Mouse (Mus musculus) fibroblast of lung, adult 2 months (primary cell): ENCODE measurements around the gene Pqbp1.

Experiments
- DNase-seq: peaks from one replicate; pipeline ENCODE4 v3.0.0-alpha.2; 2011; ENCODE audit warnings: low read depth

Gene Pqbp1

DNA sequence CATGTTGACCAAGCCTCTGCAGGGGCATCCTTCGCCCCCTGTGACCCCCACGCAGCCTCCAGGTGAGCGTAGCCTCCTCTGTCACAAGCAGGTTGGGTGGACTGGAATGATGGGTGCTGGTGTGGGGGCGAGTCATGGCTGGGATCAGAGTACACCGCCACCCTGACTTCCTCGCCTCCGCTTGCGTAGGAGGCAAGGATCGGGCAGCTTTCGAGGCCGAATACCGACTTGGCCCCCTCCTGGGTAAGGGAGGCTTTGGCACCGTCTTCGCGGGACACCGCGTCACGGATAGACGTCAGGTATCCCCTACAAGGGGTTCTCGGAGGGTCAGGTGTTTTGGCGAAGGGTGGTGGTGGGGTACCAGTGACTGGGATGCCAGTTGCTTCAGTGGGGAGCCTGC is 20.6 kb downstream of the Pqbp1 start:
- no peak for DNase-seq

DNA sequence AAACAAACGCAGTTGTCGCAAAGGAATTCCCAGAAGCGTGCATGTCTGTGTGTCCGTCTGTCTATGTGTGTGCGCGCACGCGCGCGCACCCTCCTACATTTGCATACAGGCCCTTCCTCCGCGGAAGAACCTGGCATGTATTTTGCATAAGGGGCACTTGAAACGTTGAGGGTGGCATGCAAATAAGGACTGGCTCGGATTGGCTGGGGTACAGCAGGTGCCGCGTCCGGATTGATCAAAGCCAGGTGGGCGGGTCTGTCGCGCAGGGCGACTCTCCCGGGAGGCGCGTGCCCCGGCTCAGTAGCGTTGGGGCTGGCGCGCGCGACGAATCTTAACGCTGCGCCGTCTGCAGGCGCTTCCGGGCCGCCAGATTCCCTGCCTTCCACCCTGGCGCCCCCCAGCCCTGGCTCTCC is 21.1 kb downstream of the Pqbp1 start, which contains the start of gene Pim2:
Gene Pim2 (plus strand): TSS at position 256 of the 413 bp plus-strand sequence.
- DNase-seq = no peak

DNA sequence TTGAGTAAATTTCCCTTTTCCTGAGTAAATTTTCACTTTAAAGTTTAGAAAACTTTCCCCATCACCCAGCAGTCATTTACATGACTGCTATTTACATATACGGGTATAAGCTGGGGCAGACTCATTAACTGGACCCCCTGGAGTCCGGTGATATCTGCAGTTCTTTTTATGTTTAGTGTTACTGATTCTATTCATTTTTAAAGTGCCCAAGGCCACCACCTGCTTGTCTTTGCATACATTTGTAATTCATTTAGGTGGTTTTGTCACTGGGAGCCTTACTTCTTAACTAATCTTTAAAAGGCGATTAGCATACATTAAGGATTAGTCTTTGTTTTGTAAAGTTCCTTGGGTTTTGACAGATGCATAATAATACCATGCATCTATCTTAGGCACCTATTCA is 29.2 kb downstream of the Pqbp1 start:
- no peak for DNase-seq

DNA sequence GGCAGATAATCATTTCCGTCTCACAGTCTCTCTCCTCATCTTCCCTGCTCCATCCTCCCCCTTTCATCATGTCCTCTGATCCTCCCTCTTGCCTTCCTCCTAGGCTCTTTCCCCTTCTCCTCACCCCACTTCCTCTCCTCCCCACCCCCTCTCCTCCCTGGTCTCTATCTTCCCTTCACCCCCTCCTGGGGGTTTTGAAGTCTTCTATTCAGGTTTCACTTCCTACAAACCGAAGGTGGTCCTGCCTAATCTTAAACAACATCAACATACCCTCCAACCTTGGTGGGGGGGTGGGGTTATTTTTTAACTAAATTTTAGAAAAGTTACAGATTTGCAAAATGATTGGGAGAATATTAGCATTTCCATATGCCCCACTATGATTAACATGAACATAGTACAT is 30.6 kb downstream of the Pqbp1 start:
- no peak for DNase-seq

DNA sequence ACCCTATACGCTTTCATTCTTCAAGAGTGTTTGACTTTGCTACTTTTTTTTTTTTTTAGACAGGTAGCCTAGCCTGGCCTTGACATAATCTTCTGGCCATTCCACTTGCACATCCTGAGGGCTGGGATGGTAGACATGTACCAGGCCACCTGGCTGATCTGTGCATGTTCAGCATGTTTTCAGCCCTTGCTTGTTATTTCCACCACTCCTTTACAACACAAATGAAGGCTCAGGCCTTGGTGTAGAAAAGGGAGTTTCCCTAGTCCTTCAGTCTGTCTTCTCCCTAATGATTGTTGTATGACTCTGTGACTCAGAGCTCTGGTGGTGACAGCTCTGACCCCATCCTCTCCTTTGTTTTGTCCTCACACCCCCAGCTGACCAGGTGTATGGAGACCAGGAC is 31.9 kb downstream of the Pqbp1 start:
- no peak for DNase-seq

DNA sequence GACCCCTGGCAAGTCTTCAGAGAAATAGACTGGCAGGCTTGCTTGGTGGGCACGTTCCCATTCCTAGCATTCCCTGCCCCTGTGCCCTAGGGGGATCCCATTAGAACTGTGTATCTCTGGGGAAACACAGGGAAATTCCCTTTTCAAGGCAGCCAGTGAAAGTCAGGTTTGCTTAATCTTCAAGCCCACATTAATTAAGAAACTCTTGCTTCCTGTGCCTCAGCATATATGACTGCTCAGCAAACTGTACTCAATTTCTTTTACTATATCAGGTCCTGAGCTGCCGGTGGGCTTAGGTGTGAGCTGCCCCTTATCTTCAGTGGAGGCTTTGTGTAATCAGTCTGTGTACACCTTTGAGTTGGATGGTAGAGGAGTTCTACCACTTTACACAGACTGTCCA is 33.3 kb downstream of the Pqbp1 start:
- DNase-seq = no peak

DNA sequence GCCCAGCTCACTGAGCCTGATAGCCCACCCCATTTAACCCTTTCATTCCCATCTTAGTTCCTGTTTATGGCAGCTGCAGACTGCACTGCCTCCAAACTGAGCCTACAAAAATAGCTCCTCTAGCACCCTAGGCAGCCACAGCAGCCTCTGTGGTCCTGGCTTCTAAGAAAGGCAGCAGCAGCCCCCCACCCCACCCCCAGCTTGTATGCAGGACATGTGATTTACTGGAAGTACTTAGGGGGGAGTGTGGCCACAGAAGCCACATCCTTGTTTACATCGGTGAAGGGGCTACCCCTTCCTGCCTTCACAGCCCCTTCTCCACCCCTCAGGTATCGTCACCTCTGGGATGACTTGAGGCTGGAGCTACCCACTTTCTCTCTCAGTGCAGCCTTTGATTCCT is 33.7 kb downstream of the Pqbp1 start:
- no peak for DNase-seq

DNA sequence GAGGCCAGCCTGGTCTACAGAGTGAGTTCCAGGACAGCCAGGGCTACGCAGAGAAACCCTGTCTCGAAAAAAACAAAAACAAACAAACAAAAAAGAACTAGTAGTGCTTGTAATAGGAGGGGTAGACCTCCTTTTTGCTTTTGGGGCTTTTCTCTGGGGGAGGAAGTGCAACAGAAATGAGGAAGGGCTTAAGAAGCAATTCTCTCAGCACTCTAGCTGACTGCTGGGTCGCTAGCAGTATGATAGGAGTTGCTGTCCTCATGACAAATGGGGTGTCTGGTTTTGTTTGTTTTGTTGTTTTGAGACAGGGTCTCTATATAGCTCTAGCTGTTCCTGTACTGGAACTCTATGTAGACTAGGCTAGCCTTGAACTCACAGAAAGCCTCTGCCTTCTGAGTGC is 34.5 kb downstream of the Pqbp1 start:
- DNase-seq = no peak

DNA sequence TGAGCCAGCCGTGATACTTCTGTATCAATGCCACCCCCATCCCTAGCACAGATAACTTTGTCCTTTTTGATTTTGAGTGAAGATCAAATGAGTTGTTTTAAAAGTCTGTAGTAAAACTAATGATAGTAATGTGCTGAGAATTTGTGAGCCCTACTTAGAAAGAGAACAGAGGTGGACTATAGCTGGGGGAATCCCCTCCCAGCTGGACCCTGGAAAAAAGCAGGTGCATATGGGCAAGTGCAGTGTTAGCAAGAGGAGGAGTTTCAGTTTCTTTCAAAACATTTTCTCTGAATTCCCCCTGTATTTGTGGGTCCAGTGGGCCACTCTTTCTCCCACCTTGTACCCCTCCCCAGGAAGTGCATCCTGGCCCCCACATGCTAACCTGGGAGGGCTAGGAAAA is 35.9 kb downstream of the Pqbp1 start:
- no peak for DNase-seq

DNA sequence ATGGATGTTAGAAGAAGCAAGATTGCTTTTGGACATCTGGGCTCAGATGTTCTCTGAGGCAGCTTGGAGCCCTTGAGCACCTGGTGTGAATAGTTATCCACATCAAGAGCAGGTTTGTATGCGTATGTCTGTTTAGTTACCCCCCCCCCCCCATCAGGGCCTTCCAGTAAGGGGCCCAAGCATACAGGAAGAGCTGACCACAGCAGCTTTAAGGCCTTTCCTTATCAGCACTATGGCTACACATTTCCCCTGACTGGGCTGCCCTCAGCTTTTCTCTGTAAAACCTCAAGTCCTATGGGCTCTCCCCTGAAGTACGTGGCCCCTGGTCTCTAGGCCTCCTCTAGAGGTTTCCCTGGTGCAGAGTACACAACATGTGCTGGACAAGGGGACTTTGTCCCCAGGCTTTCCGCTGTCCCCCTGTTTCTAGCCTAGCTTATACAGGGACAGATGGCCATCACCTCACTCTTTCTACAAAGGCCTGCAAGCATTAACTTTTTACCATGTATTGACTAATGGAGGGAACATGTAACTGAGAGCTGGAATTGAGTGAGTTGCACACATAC is 39.8 kb downstream of the Pqbp1 start:
- DNase-seq = no peak

DNA sequence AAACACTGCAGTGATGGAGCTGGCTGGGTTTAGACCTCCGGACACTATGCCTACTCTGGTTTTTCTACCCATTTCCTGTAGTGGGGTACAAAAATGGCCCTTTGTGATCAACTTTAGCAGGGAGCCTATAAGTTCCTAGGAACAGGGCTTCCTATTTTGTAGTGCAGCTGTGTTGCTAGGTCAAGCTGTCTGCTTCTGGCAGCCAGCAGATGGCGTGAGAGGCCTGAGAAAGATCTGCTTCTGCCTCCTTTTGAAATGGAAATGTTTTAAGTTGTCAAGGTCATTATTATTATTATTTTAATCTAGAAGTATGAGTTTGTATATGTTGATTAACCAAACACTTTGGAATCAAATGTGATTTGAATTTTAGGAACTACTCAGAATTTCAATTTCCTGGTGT is 44.5 kb downstream of the Pqbp1 start:
- no peak for DNase-seq

DNA sequence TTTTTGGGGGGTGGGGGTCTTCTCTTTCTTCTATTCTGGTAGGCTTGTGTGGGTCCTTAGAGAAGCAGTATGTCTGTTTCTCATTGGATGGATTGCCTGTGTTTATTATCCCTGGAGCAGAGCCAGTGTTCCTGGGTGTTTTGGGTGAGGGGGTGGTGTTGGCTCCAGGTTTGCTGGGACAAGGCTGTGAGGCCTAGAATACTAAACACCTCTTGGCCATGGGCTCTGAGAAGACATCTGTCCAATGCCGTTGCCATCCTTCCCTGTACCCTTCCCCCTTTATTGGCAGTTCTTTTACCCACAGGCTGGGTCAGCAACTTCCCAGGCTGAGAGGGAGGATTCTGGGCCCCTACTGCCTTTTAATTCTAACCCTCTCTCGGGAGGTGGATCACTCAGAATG is 51.2 kb downstream of the Pqbp1 start:
- DNase-seq = no peak
